Mouse (Mus musculus): ENCODE results near the gene Umod. TPM values are rescaled to one million over a fixed set of nuclear protein-coding genes. Genes with fewer than 3 reads are reported as not detected.

Umod gene
- total and polyA plus RNA-seq, 3 experiments, result not detected

GRCm38 (mm10) chr7:119454192-119454591 lies 24.9 kb downstream of the Umod start:
- Histone ChIP-seq H3K9me3 (replicated peaks; ENCODE audit: low read length) (no peaks in the 10 kb centered on the region), H3K4me1 (ENCODE audit: control insufficient read depth in 1 of 2, insufficient read depth in 2 of 2) (no peaks in the 10 kb centered on the region), H3K4me2 (ENCODE audit: insufficient read depth, low read depth, poor library complexity, severe bottlenecking) (no peak overlapping the region), H3K4me3 (replicated peaks in 1 of 3; ENCODE audit: low read depth in 2 of 3, low read length in 2 of 3, poor library complexity in 1 of 3) (no peak overlapping the region), H3K27me3 (replicated peaks) (peaks cover 69% of the 10 kb centered on the region), H3K27ac (ENCODE audit: insufficient read depth, low read depth) (no peak overlapping the region), H3K79me2 (replicated peaks; ENCODE audit: control insufficient read depth, extremely low read depth, insufficient read depth, poor library complexity, severe bottlenecking) (no peaks in the 10 kb centered on the region), H3K9ac (ENCODE audit: insufficient read depth, low read depth) (no peak overlapping the region), H3K36me3 (replicated peaks in 1 of 2; ENCODE audit: control insufficient read depth in 1 of 2, insufficient read depth in 1 of 2, low read length in 1 of 2) (no peaks in the 10 kb centered on the region)
- no peak for DNase-seq (ENCODE audit: extremely low read depth)
- in situ Hi-C loops (cut with MboI; ENCODE audit: low pct_ligation_motif_present, low pct_unique_long_range_greater_than_20kb, low sequenced_read_pairs), result no loop called here
- dilution Hi-C loops (cut with MboI; ENCODE audit: extremely low pct_ligation_motif_present, extremely low pct_unique_long_range_greater_than_20kb, low sequenced_read_pairs), result no loop called here
- TF ChIP-seq RAD21 (IDR thresholded peaks at IDR 0.05; ENCODE audit: low read depth, low read length), result peak; percentile 15
- TF ChIP-seq SMC3 (IDR thresholded peaks at IDR 0.05; ENCODE audit: low read depth, low read length), result no peak
- peak in 1 of 2 experiments; percentile 19; a peak in 2 of 4 replicates for TF ChIP-seq CTCF (conservative IDR thresholded peaks at IDR 0.05 in 1 of 2, IDR thresholded peaks at IDR 0.05 in 1 of 2; ENCODE audit: low read depth in 2 of 2, low read length in 2 of 2)

DNA sequence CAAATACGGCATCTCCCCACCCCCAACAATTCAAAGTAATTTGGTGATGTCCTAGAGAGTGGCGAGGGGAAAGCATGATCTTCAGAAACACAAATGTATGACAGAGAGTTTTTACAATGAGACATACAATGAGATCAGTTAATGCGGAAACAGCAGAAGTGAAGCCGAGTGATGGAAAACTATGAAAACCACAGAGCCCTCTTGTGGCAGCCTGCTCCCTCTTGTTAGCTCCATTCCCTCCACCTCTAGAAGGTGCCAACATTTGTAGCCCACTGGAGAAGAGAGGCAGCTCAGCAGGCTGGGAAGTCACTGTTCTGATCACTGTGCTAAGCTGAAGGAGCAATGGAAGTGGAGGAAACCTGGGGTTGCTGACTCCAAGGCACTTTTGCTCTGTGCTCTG lies 35.2 kb downstream of the Umod start:
- H3K9me3 ChIP-seq (replicated peaks; ENCODE audit: low read length), result no peaks in the 10 kb centered on the region
- H3K4me2 ChIP-seq (ENCODE audit: insufficient read depth, low read depth, poor library complexity, severe bottlenecking), result no peak overlapping the region
- no peaks in the 10 kb centered on the region for H3K36me3 ChIP-seq (replicated peaks in 1 of 2; ENCODE audit: control insufficient read depth in 1 of 2, insufficient read depth in 1 of 2, low read length in 1 of 2)
- H3K27me3 ChIP-seq (replicated peaks), result peaks cover 58% of the 10 kb centered on the region
- TF ChIP-seq ETS1 (conservative IDR thresholded peaks at IDR 0.05; ENCODE audit: low read depth, low read length) (no peak), MAZ (IDR thresholded peaks at IDR 0.05; ENCODE audit: low read depth, low read length) (no peak), SMC3 (IDR thresholded peaks at IDR 0.05; ENCODE audit: low read depth, low read length) (peak; percentile 47), NELFE (IDR thresholded peaks at IDR 0.05; ENCODE audit: low read depth, low read length) (no peak), USF2 (conservative IDR thresholded peaks at IDR 0.05; ENCODE audit: low read depth, low read length) (no peak), RCOR1 (conservative IDR thresholded peaks at IDR 0.05; ENCODE audit: low read depth, low read length) (no peak), CHD1 (IDR thresholded peaks at IDR 0.05; ENCODE audit: low read depth, low read length) (no peak), MAFK (IDR thresholded peaks at IDR 0.05; ENCODE audit: insufficient replicate concordance, low read length) (no peak), ZNF384 (IDR thresholded peaks at IDR 0.05; ENCODE audit: low read depth, low read length) (no peak), POLR2AphosphoS2 (IDR thresholded peaks at IDR 0.05; ENCODE audit: low read depth, low read length) (no peak), ELF1 (IDR thresholded peaks at IDR 0.05; ENCODE audit: low read depth, low read length) (0 out of 2 replicates have a peak, but pooled peaks have one; percentile 19), EP300 (IDR thresholded peaks at IDR 0.05; ENCODE audit: low read length) (no peak), IRF4 (IDR thresholded peaks at IDR 0.05; ENCODE audit: low read depth, low read length) (no peak), TBP (conservative IDR thresholded peaks at IDR 0.05; ENCODE audit: low read depth, low read length) (no peak), TCF12 (IDR thresholded peaks at IDR 0.05; ENCODE audit: low read depth, low read length) (no peak), PAX5 (IDR thresholded peaks at IDR 0.05; ENCODE audit: low read length) (no peak), HCFC1 (IDR thresholded peaks at IDR 0.05; ENCODE audit: low read depth, low read length) (no peak), JUND (conservative IDR thresholded peaks at IDR 0.05; ENCODE audit: low read depth, low read length) (no peak), GABPA (IDR thresholded peaks at IDR 0.05; ENCODE audit: insufficient replicate concordance, low read depth, low read length) (no peak), MXI1 (IDR thresholded peaks at IDR 0.05; ENCODE audit: low read depth, low read length) (no peak), RAD21 (IDR thresholded peaks at IDR 0.05; ENCODE audit: low read depth, low read length) (peak; percentile 19), UBTF (IDR thresholded peaks at IDR 0.05; ENCODE audit: low read depth, low read length) (no peak), MEF2A (IDR thresholded peaks at IDR 0.05; ENCODE audit: borderline replicate concordance, low read depth, low read length) (no peak), ZMIZ1 (IDR thresholded peaks at IDR 0.05; ENCODE audit: low read depth, low read length) (no peak), NRF1 (IDR thresholded peaks at IDR 0.05; ENCODE audit: low read depth, low read length) (no peak), ZKSCAN1 (IDR thresholded peaks at IDR 0.05; ENCODE audit: borderline replicate concordance, low read depth, low read length) (no peak), ZC3H11A (IDR thresholded peaks at IDR 0.05; ENCODE audit: low read depth, low read length) (no peak), CHD2 (IDR thresholded peaks at IDR 0.05; ENCODE audit: low read length) (no peak), KAT2A (IDR thresholded peaks at IDR 0.05; ENCODE audit: insufficient replicate concordance, low read length) (no peak), POLR2A (IDR thresholded peaks at IDR 0.05; ENCODE audit: low read depth, low read length) (no peak), MAX (IDR thresholded peaks at IDR 0.05; ENCODE audit: low read length) (no peak), BHLHE40 (IDR thresholded peaks at IDR 0.05; ENCODE audit: low read depth, low read length) (no peak), CTCF (conservative IDR thresholded peaks at IDR 0.05 in 1 of 2, IDR thresholded peaks at IDR 0.05 in 1 of 2; ENCODE audit: low read depth in 2 of 2, low read length in 2 of 2) (peak in 1 of 2 experiments; percentile 59; a peak in 2 of 4 replicates), USF1 (IDR thresholded peaks at IDR 0.05; ENCODE audit: low read depth, low read length) (no peak)
- no peak overlapping the region for H3K9ac ChIP-seq (ENCODE audit: insufficient read depth, low read depth)
- in situ Hi-C loops (cut with MboI; ENCODE audit: low pct_ligation_motif_present, low pct_unique_long_range_greater_than_20kb, low sequenced_read_pairs) (no loop called here), dilution Hi-C loops (cut with MboI; ENCODE audit: extremely low pct_ligation_motif_present, extremely low pct_unique_long_range_greater_than_20kb, low sequenced_read_pairs) (no loop called here)
- no peaks in the 10 kb centered on the region for H3K79me2 ChIP-seq (replicated peaks; ENCODE audit: control insufficient read depth, extremely low read depth, insufficient read depth, poor library complexity, severe bottlenecking)
- peak; percentile 16 for DNase-seq (ENCODE audit: extremely low read depth)
- no peak overlapping the region for H3K27ac ChIP-seq (ENCODE audit: insufficient read depth, low read depth)
- H3K4me3 ChIP-seq (replicated peaks in 1 of 3; ENCODE audit: low read depth in 2 of 3, low read length in 2 of 3, poor library complexity in 1 of 3), result no peak overlapping the region
- H3K4me1 ChIP-seq (ENCODE audit: control insufficient read depth in 1 of 2, insufficient read depth in 2 of 2), result peaks cover 0 to 11% of the 10 kb centered on the region in 2 experiments; a peak in 2 of 4 replicates
